Mouse (Mus musculus) mature B cell (primary cell): Measurements from ENCODE around the gene Nrxn3.

Experiments
- in situ Hi-C: fragments of 300-500 bp; cut with MboI; formaldehyde crosslinking; loops from 2 replicates; pipeline ENCODE4 v1.14.3; 2019

The Nrxn3 gene

DNA sequence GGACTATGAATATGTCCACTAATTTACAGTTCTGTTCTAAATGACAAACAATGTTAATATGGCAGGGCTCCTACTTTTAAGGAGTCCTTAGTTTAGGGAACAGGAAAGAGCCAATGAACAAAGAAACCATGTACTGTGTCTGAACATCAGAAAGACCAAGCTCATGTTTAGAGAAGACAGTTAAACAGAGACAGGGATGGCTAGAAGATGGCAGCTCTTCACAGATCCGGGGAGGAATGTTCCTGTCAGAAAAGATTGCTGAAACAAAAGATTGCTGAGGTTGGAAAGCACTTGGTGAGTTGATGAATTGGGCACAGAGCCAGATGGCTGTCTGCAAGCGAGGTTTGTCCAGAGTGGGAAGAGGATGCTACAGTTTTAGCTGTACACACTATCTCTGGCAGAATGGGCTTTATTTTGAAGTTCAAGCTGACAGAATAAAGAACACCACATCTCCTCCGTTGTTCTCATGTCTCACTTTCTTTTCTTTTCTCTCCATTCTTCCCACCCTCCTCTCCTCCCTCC is 978.3 kb downstream of the Nrxn3 start:
- in situ Hi-C loops = no loop called here

DNA sequence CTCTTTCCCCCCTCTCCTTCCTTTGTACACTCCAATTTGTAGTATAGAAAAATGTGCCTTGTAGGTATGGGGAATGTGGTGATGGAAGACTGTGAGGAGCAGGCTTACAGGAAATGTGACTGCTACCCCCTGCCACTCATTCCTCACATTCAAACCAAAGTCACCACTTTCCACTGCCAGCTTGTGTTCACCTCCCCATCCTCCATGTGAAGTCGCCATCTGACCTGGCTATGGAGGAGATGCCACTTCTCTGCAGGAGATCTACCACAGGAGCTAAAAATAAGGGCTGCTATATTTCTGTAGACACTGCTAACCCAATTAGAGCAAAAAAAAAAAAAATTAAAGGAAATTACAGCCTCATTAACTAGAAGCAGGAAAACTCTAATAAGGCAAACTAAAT is 980.3 kb downstream of the Nrxn3 start:
- in situ Hi-C loops = no loop called here

DNA sequence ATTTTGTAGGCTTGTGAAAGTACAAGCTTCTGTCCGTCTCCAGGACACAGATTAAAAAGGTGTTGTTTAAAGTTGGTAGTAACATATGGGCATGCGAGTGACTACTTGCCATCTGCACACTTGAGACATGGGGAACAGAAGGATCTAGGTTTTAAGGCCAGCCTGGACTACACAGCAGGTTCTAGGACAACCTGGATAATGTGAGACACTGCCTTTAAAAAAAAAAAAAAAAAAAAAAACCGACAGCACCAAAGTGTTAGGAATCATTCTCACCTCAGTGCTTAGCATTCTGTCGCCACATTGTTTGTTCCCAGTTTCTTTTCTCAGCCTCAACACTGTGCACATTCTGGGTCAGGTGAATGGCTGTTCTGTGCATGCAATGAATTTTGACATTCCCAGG is 985.2 kb downstream of the Nrxn3 start:
- in situ Hi-C loops = no loop called here

DNA sequence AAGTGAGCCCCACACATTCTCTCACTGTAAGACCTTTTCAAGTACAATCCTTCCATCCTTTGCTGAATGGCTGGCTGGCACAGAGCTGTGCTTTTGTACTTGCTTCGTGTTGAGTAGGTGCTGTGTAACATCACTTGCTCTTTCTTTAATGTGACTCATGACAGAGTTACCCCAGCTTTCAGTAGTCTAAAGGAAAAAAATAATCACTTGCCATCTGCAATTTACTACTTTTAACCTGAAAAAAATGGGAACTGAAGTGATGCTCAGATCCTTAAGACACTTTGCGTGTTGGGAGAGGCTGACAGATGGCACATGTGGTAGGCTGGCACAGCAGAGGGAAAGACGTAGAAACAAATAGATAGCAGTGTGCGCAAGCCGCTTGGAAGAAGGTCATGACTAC is 987.8 kb downstream of the Nrxn3 start:
- in situ Hi-C loops = no loop called here

DNA sequence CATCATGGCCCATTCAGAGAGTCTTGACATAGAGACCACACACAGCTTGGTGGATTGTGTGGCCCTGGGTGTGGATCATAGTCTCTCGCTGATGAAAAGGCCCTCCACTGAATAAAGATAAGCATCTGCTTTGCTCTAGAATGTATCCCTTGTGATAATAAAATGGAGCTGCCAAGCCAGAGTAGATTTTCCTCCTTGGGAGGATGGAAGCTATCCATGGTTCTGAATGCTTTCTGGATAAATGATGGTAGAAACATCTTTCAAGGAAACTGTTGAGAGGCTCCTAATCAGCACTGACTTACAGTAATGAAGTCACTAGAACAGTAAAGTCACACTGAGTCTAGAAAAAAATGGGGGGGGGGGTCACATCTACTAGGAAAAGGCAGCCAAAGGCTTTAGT is 989.1 kb downstream of the Nrxn3 start:
- in situ Hi-C loops = no loop called here

DNA sequence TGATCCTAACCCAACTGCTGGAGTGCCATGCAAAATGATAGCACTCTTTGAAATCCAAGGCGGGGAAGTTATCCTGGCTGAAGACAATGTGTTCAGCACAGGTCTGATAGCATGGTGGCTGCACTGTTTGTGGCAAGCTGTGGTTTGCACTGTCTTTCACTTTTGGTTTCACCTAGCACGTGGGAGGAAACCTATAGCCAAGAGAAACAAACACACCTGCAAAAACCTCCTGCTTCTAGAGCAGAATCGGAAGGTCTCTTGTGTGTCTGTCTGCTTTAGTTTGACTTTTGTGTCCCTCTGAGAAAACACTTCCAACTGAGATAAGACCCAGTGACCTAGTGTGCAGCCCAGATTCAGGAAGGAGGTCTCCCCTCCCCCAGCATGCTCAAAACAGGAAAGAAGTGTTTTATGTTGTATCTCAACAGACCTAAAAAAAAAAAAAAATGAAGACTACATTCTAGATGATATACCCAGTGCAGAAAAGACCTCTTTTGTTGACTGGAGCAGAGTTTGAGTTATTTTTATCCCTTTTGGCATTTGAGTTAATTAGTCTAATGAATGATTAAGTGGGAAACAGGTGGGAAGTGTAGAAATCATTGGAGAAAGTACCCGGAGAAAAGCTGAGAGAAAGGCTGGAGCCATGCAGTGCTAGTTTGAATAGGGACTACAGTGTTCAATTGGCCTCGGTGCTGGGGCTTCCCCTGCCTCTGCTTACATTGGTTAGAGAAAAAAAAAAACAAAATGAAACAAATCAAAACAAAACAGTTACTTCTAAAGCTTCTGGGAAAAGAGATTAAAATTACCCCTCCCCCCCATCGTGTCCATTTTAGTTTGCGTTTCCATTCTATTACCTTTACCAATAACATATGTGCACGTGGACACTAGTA is 996.8 kb downstream of the Nrxn3 start:
- in situ Hi-C loops = no loop called here

DNA sequence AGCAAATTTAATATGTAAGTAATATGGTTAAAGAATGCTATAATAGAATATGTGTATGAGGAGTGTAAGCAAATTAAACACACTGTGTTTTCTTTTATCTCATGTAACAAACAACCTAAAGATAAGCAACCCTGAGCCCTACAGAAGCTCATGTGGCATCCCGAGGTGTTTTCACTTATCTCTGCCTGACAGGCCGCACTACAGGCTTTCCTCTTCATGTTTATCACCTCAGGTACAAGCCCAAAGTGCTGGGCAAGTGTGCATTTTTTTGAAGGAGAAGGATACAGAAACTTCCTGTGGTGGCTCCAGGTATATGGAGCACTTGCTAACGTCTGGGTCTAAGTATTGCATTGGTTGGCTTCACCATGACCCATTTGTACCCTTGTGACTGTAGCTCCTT is 998.3 kb downstream of the Nrxn3 start:
- in situ Hi-C loops = no loop called here

DNA sequence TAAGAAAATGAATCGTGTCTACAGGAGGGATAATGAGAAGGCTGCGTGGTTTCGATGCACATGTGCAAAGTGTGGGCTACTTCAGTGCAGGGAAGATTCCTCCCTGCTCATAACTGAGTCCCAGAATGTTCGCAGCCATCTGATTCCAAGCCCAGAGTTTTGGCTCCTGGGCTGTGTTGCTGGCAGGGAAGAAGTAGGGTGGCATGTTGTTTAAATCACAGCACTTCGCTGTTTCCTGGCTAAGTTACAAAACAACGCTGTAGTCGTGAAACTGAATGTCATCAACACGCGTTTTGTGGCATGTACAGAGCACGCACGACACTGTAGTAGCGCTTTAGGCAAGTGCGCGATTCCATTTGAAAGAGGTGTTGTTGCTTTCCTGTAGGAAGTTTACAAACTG is 999.8 kb downstream of the Nrxn3 start:
- in situ Hi-C loops = no loop called here

DNA sequence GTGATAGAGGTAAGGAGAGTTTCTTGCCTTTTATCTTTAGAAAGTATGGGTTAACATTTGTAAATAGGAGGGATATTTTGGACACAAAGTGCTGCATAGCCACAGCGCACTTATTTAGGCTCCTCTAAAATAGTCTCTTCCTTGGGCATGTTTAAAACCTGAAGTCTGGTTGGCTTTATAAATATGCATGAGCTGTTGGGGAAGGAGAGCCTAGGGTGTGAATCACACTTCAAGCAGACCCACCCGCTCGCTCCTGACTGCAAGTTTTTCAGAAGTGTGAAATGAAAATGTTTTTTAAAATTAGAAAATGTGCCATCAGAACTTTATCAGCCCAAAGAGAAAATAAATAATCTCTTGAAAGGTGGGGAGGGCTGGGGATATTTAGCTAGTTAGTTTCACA is 1001.4 kb downstream of the Nrxn3 start:
- in situ Hi-C loops = no loop called here

DNA sequence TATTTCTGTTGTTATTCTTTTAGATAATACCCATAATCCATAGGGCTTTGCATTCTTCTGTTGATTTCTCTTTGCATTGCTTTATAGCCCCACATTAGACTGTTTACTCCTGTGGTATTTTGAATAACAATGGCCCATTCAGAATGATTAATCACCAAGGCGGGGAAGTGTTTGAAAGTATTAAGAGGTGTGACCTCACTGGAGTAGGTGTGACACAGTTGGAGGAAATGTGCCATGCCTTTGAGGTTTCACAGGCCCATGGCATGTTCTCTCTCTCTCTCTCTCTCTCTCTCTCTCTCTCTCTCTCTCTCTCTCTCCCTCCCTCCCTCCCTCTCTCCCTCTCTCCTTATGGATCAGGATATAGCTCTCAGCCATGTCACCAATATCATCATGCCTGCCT is 1019.6 kb downstream of the Nrxn3 start:
- in situ Hi-C loops = no loop called here

DNA sequence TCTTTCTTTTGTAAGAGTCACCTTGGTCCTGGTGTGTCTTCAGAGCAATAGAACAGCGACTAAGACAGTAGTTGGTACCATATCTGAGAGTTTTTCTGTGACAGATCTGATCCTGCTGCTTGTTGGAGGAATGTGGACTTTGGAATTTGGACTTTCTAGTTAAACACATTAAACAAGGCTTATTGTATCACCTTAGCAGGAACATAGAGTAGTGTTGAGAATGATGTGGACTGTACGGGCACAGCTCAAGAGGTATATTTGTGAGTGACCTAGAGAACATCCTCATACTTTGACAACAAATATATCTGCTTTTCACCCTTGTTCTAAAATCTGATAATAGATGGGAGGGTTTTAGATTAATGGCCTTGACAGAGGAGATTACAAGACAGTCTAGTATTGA is 1020.1 kb downstream of the Nrxn3 start:
- in situ Hi-C loops = no loop called here

DNA sequence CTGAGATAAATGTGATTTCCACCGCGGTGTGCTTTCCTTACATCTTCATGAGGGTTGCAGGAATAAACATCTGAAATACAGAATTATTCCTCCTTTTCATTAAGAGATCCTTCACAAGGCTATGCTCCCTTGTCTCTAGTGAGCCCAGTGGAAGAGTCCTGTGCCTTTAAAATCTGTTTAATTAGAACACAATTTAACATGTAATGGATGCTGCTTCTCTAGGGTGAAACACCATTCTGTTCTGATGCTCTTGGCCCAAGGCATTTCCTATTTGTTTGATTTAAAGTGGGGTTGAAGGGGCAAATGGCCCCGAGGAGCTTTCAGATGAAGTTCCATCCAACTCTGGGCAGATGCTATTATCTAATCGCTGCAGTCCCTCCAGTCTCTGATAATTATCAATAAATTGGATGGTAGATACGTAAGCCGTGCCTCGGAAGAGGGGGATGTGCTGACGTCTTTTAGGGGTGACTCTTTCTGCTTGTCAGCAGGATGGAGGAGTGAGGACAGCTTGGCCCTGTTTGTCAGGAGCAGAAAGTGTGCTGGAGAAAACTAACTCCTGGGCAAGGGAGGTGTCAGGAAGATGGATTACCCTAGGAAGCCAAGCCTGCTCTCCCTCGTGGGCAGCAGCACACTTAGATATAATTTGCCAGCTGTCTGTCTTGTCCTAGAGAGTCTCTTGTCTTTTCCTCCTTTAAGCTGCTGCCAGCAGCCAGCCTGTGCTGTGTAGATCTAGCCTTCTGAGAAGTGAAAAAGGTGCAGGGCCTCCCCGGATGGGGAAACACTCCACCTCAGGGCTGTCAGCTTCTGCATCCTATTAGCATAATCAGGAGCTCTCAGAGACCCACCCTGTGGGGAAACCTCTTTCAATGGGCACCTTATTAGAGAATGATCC is 1041.8 kb downstream of the Nrxn3 start:
- in situ Hi-C loops = no loop called here

DNA sequence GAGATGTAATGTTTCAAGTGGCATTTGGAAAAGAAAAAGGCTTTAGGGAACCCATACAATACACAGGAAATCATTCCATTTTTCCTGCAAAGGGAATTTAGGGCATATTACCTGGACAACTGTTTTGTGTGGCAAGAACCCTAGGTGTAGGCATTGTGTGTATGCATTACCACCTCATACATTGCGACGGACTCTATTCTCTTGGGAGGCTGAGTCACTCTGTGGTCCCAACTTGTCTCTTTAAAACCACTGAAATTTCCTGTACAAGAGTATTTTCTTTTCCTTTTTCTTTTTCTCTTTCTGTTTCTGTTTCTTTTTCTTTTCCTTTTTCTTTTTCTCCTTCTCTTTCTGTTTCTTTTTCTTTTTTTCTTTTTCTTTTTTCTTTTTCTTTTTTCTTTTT is 1042.5 kb downstream of the Nrxn3 start:
- in situ Hi-C loops = no loop called here

DNA sequence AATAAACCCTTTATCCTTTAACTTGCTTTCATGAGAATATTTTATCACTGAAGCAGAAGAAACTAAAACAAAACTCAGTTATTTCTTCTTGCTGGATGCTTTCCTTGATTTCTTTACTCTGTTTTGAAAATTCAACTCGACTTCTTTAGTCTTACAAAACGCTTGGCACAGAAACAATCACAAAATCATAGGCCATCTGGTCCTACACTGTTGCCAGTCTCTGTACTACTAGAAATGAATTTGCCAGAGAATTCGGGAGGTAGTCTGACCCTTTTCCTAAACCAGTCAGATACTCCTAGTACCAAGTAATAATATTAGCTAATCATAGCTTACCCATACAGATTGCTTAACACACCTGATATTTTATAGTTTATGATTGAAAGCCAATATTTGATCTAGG is 1066.1 kb downstream of the Nrxn3 start:
- in situ Hi-C loops = no loop called here

DNA sequence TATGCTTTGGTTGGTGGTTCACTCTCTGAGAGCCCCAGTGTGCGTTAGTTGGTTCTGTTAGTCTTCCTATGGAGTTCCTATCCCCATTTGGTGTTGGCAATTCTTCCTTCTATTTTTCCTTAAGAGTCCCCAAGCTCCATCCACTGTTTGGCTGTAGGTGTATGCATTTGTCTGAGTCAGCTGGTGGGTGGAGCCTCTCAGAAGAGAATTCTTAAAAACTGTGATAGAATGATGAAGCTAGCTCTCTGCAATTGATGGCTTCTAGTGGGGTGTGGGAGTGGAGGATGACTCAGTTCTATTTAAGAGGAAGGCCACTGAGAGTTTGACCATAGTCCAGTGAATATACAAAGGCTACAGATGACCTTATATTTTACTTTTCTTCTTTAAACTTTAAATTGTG is 1067.3 kb downstream of the Nrxn3 start:
- in situ Hi-C loops = no loop called here

DNA sequence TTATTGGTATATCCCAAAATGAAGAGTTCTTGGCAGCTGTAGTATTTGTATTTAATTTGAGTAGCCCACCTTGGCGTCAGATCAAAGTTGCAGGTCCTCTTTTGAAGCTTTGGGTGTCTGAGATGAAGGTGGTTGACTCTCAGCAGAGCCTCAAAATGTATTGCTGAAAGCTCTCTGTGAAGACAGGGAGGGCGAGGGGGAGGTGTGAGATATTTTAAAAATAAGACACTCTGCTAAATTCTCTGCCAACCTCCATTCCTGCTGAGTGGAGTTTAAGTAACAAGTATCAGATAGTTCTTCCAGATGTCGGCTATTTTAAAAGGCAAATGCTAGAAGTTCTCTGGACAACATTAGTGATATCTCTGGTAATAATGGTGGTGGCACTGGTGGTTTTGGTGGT is 1069.2 kb downstream of the Nrxn3 start:
- in situ Hi-C loops = no loop called here

DNA sequence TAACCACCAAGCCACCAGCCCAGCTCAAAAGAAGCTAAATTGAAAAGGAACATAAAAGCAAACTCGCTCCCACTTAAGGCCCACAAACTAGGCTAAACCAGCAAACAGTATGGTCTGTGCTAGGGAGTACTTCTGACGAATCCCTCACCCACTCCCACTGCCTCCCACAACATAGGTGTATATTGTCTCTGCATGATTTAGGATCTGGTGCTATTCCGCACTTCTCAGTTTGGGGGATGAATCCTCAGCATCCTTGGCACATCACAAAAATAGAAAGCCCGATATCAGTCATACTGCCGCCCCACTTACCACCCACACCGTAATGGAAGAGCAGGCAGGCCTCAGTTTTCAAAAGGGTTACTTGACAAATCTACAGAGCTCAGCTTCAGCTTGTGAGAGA is 1072.1 kb downstream of the Nrxn3 start:
- in situ Hi-C loops = no loop called here

DNA sequence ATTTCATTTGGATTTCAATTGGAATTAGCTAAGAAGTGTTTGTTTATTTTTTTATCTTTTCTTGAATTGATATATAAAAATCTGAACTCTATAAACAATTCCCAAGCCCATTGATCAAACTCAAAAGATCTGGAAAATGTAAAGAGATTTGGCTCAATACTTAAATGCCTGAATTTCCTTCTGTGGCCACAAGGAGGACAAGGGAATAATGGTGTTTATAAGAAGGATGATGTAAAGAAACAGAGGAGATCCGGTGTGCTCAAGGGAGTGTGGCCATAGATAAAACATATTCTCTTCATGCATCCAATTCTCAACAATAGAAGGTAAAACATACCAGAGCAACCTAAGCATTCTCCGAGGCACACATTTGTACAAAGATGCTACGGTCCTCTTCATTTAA is 1085.5 kb downstream of the Nrxn3 start:
- in situ Hi-C loops = no loop called here

DNA sequence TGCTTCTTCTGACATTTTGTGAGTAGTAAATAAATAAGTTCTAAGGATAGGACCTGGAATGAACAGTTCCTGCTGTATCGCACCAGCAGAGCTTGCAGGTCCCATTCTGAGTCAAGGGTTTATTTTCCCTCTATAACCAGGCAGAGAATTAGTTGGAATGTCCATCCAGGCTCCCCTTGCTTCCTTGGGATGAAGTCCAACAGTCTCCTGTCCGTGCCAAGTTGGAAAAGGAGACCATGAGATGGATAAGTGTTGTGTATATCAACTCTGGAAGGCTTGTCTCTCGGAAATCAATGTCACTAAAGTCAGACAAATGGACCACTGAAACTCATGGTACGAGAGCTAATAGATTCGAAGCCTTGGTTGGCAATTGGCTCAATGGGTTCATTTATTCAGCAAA is 1087.5 kb downstream of the Nrxn3 start:
- in situ Hi-C loops = no loop called here

DNA sequence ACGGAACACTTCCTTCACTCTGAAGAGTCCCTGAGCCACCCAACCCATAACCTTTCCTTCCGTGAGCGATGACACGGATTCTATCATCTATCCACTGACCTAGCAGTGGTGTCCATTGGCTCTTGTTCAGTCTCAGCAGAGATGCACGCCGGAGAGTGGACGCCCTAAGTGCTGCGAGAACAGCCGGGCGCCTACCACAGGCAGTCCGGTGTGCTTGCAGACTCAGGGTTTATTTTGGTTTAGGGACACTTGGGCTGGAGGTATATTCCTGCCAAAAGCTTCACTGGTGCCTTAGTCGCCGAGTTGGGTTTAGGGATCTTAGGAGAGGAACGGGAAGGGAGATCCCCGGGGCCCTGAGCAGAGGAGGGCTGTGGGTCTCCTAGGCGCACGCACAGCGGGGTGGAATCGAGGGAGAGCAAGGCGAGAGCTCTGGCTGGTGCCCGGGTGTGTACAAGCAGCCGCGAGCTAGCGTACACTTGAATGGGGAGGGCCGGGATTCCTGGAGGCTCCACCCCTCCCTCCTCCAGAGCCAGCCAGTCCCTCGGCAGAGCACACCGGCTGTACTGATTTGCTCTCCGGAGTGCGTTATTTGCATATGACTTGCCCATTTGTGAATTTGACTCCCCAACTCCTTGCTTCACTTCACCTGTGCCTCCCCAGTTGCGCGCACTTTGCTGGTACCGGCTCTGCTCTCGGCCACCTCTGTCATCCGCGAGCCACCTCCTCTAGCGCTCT is 1089.3 kb downstream of the Nrxn3 start:
- in situ Hi-C loops = no loop called here

DNA sequence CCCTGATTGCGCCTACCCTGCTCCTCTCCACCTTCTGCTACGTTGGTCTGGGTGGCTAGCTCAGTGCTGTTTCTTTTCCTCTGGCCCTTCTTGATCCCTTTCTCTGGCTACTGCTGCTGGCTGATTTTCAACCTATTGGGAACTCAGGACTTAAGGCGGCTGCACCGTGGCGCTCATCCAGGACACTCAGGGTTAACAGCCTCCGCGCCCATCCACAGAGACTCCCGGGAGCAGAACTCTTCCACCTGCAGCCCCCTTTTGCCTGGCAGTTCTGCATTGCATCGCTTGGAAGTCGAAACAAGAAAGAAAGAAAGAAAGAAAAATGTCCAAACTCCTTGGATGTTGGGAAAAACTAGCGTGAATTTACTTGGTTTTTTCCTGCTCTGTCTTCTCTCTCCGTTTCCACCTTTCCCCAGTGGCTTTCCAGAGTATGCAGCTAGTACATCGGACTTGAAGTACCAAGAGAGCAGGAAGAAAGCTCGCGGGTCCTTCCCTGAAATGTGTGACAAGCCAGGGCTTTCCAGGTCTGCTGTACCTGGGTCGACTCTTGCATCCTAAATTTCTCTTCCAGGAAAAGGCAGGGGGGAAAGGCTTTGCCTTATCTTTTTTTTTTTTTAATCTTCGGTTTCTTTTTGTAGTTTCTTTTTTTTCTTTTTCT is 1090.0 kb downstream of the Nrxn3 start:
- in situ Hi-C loops = no loop called here

DNA sequence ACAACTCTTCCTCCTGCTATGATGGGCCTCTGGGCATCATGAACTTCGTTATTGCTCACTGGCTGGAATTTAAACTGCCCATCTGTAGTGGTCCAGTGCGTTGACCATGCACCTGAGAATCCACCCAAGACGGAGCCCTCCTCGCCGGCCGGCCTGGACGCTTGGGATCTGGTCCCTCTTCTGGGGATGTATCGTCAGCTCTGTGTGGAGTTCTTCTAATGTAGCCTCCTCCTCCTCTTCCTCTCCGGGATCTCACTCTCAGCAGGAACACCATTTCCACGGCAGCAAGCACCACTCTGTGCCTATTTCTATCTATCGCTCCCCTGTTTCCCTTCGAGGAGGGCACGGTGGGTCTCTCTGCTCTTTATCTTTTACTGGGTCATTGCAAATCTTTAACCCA is 1090.6 kb downstream of the Nrxn3 start:
- in situ Hi-C loops = no loop called here
